Mouse (Mus musculus): ENCODE measurements around the gene Rufy4.

GRCm38 (mm10) chr1:74117876-74118275 is 7.5 kb upstream of the Rufy4 start:
- TF ChIP-seq CTCF (IDR thresholded peaks at IDR 0.05; ENCODE audit: insufficient read depth, low read depth, low read length) = no peak
- TF ChIP-seq POLR2A (IDR thresholded peaks at IDR 0.05; ENCODE audit: insufficient read depth, low read depth, low read length) = no peak

All from olfactory bulb, adult 2 months (tissue).